Mouse (Mus musculus) neural tube, embryonic 11.5 days (tissue): ENCODE data around the gene Pemt. TPM values are rescaled to one million over a fixed set of nuclear protein-coding genes. Genes with fewer than 3 reads are reported as not detected.
A peak's percentile ranks its signal among the peaks of the same experiment; 100 is the strongest.

Experiments
- ATAC-seq: fragments of 200-750 bp; cut with Nextera tagmentation; 2 replicates; pipeline ENCODE4 v1.8.0; 2017; ENCODE audit warnings: moderate number of reproducible peaks, mild to moderate bottlenecking, moderate TSS enrichment, moderate library complexity; ENCODE audit not compliant: insufficient read depth, low FRiP score, low TSS enrichment
- DNase-seq: peaks from one replicate; pipeline ENCODE4 v3.0.0-alpha.2; 2015; ENCODE audit warnings: low spot score
- H3K27ac ChIP-seq: fragments of 300-500 bp; sonication (generic); 2 replicates; pipeline ENCODE4 v1.5.1; 2014; ENCODE audit warnings: low read depth, mild to moderate bottlenecking, low read length
- H3K27me3 ChIP-seq: fragments of 300-500 bp; sonication (generic); 2 replicates; pipeline ENCODE4 v1.6.1; 2014; ENCODE audit warnings: mild to moderate bottlenecking, low read length, mixed read lengths; ENCODE audit not compliant: control insufficient read depth, insufficient read depth
- H3K36me3 ChIP-seq: fragments of 300-500 bp; sonication (generic); 2 replicates; pipeline ENCODE4 v1.6.1; 2014; ENCODE audit warnings: mild to moderate bottlenecking, low read length, moderate library complexity, mixed read lengths; ENCODE audit not compliant: control insufficient read depth, insufficient read depth
- H3K4me1 ChIP-seq: fragments of 300-500 bp; sonication (generic); 2 replicates; pipeline ENCODE4 v1.6.1; 2014; ENCODE audit warnings: low read length, mixed read lengths; ENCODE audit not compliant: control insufficient read depth, insufficient read depth
- H3K4me2 ChIP-seq: fragments of 300-500 bp; sonication (generic); 2 replicates; pipeline ENCODE4 v1.6.1; 2014; ENCODE audit warnings: low read depth, mild to moderate bottlenecking, moderate library complexity
- H3K4me3 ChIP-seq: fragments of 300-500 bp; sonication (generic); 2 replicates; pipeline ENCODE4 v1.5.1; 2014; ENCODE audit warnings: low read depth, low read length
- H3K9ac ChIP-seq: fragments of 300-500 bp; sonication (generic); 2 replicates; pipeline ENCODE4 v1.6.1; 2014; ENCODE audit warnings: mild to moderate bottlenecking, low read length
- H3K9me3 ChIP-seq: fragments of 300-500 bp; sonication (generic); 2 replicates; pipeline ENCODE4 v1.6.1; 2016; ENCODE audit warnings: low read length; ENCODE audit not compliant: control insufficient read depth
- WGBS: fragments of 180-500 bp; shearing (Covaris S2); extraction: QIAGEN DNeasy Blood & Tissue Kit; methylation state at CpG from one replicate; pipeline ENCODE4 v1.1.7; 2014; 5-methylcytosine and 5-hydroxymethylcytosine counted together
- polyA plus RNA-seq: library from polyadenylated mRNA; unstranded; fragments of >200 nt; fragmentation: Nextera tagmentation; extraction: Ambion mirVana; gene quantifications from 2 replicates; pipeline ENCODE4 v1.2.1, GENCODE M21; 2014

The Pemt gene
- polyA plus RNA-seq, 1 experiment from 2014 or later, result 7.3 TPM

- H3K27me3 ChIP-seq, result no peaks in the 10 kb centered on the region
- no peaks in the 10 kb centered on the region for H3K9me3 ChIP-seq
- 71% methylated on average over 1 of the region's 1 CpGs for WGBS
- no peak overlapping the region for H3K4me3 ChIP-seq
- ATAC-seq (no peak), DNase-seq (no peak)
- no peak overlapping the region for H3K4me2 ChIP-seq
- no peak overlapping the region for H3K9ac ChIP-seq
- no peaks in the 10 kb centered on the region for H3K4me1 ChIP-seq
- H3K27ac ChIP-seq, result no peak overlapping the region
- H3K36me3 ChIP-seq, result no peaks in the 10 kb centered on the region
Observed at GRCm38 (mm10) chr11:60065267-60065666, 19.0 kb upstream of the Pemt start.

DNA sequence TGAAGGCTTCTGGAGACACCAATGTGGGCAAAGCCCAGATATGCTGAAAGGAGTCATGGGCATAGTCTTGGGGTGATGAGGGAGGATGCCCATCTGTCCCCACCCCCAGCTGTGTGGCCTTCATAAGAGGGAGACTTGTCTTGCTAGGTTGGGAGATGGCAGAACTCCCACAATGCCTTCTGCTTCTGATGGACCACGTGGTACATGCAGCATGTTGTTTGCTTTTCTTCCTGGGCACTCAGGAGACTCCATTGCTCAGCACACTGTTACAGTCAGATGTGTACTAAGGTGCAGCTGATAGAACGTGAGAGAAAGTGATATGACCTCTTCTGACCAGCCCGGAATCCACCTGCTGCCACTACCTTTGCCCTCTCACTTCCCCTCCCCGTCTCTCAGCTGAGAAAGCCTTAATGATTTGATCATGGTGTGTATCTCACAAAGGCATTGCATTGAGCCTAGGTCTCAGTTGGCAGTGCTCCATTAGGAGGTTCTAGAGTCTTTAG, 15.3 kb upstream of the Pemt start:
- no peaks in the 10 kb centered on the region for H3K9me3 ChIP-seq
- whole genome bisulfite sequencing, result 72% methylated on average over 4 of the region's 4 CpGs
- H3K36me3 ChIP-seq, result no peaks in the 10 kb centered on the region
- DNase-seq (no peak), ATAC-seq (no peak)
- H3K4me1 ChIP-seq, result no peaks in the 10 kb centered on the region
- no peaks in the 10 kb centered on the region for H3K27me3 ChIP-seq
- no peak overlapping the region for H3K4me3 ChIP-seq
- H3K9ac ChIP-seq, result no peak overlapping the region
- H3K27ac ChIP-seq, result no peak overlapping the region
- H3K4me2 ChIP-seq, result no peak overlapping the region

DNA sequence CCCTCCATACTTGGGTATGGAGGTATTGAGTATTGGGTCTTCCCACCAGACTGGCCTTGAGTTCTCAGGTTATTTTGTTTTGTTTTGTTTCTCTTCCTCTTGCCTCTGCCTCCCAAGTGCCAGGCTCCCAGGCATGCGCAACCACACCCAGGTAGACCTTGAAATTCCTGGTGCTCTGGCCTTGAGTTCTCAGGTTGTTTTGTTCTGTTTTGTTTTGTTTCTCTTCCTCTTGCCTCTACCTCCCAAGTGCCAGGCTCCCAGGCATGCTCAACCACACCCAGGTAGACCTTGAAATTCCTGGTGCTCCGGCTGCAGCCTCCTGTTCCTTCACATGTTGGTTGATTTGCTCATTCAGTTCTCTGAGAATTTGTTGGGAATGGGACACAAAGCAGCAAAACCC, 13.7 kb upstream of the Pemt start:
- no peak for ATAC-seq
- no peak for DNase-seq
- Histone ChIP-seq H3K27me3 (no peaks in the 10 kb centered on the region), H3K9me3 (no peaks in the 10 kb centered on the region), H3K4me2 (no peak overlapping the region), H3K36me3 (no peaks in the 10 kb centered on the region), H3K9ac (no peak overlapping the region), H3K27ac (no peak overlapping the region), H3K4me3 (no peak overlapping the region), H3K4me1 (no peaks in the 10 kb centered on the region)
- 97% methylated on average over 2 of the region's 2 CpGs for WGBS

- H3K4me1 ChIP-seq, result no peaks in the 10 kb centered on the region
- no peaks in the 10 kb centered on the region for H3K27me3 ChIP-seq
- H3K27ac ChIP-seq, result no peak overlapping the region
- H3K9ac ChIP-seq, result no peak overlapping the region
- ATAC-seq (no peak), DNase-seq (no peak)
- H3K9me3 ChIP-seq, result no peaks in the 10 kb centered on the region
- no peak overlapping the region for H3K4me2 ChIP-seq
- H3K4me3 ChIP-seq, result no peak overlapping the region
- H3K36me3 ChIP-seq, result no peaks in the 10 kb centered on the region
- 83% methylated on average over 10 of the region's 10 CpGs for WGBS
Observed at GRCm38 (mm10) chr11:60058441-60058840, 12.2 kb upstream of the Pemt start.

GRCm38 (mm10) chr11:60057987-60058386, 11.7 kb upstream of the Pemt start:
- Histone ChIP-seq H3K27me3 (no peaks in the 10 kb centered on the region), H3K9ac (no peak overlapping the region), H3K27ac (no peak overlapping the region), H3K9me3 (no peaks in the 10 kb centered on the region), H3K4me3 (no peak overlapping the region), H3K4me2 (no peak overlapping the region), H3K4me1 (no peaks in the 10 kb centered on the region), H3K36me3 (no peaks in the 10 kb centered on the region)
- DNase-seq (no peak), ATAC-seq (no peak)
- WGBS, result 70% methylated on average over 2 of the region's 2 CpGs

- H3K4me1 ChIP-seq, result no peaks in the 10 kb centered on the region
- ATAC-seq, result no peak
- WGBS, result 82% methylated on average over 6 of the region's 6 CpGs
Observed at GRCm38 (mm10) chr11:60056520-60056919, 10.2 kb upstream of the Pemt start.

GRCm38 (mm10) chr11:60048841-60049240, 2.6 kb upstream of the Pemt start:
- no peak overlapping the region for H3K27ac ChIP-seq
- no peak overlapping the region for H3K9ac ChIP-seq
- DNase-seq, result no peak
- whole genome bisulfite sequencing, result 89% methylated on average over 2 of the region's 2 CpGs
- no peak for ATAC-seq
- H3K9me3 ChIP-seq, result no peaks in the 10 kb centered on the region
- no peaks in the 10 kb centered on the region for H3K27me3 ChIP-seq
- no peaks in the 10 kb centered on the region for H3K36me3 ChIP-seq
- no peaks in the 10 kb centered on the region for H3K4me1 ChIP-seq
- no peak overlapping the region for H3K4me2 ChIP-seq
- H3K4me3 ChIP-seq, result no peak overlapping the region

More at GRCm38 (mm10) chr11:60056520-60056919, 10.2 kb upstream of the Pemt start:
- H3K9me3 ChIP-seq, result no peaks in the 10 kb centered on the region
- H3K4me3 ChIP-seq, result no peak overlapping the region
- H3K9ac ChIP-seq, result no peak overlapping the region
- no peaks in the 10 kb centered on the region for H3K27me3 ChIP-seq
- H3K27ac ChIP-seq, result no peak overlapping the region
- no peak overlapping the region for H3K4me2 ChIP-seq
- no peak for DNase-seq
- H3K36me3 ChIP-seq, result no peaks in the 10 kb centered on the region

- H3K4me1 ChIP-seq, result no peaks in the 10 kb centered on the region
- no peaks in the 10 kb centered on the region for H3K36me3 ChIP-seq
- 14% methylated on average over 3 of the region's 3 CpGs for WGBS
- H3K4me3 ChIP-seq, result peak overlapping the region; percentile 47
- H3K27me3 ChIP-seq, result no peaks in the 10 kb centered on the region
- DNase-seq (peak; percentile 19), ATAC-seq (peak; percentile 32; the same call in 1 of the 2 replicates)
- H3K4me2 ChIP-seq, result peak overlapping the region; percentile 41
- H3K27ac ChIP-seq, result no peak overlapping the region
- 0 out of 2 replicates have a peak overlapping the region, but pooled peaks have one; percentile 58 for H3K9ac ChIP-seq
- no peaks in the 10 kb centered on the region for H3K9me3 ChIP-seq
Observed at GRCm38 (mm10) chr11:60045676-60046057, 622 bp downstream of the Pemt start.

GRCm38 (mm10) chr11:60044777-60045176, 1.5 kb downstream of the Pemt start:
- H3K27ac ChIP-seq, result no peak overlapping the region
- DNase-seq (no peak), ATAC-seq (no peak)
- no peaks in the 10 kb centered on the region for H3K4me1 ChIP-seq
- 96% methylated on average over 1 of the region's 1 CpGs for WGBS
- H3K9me3 ChIP-seq, result no peaks in the 10 kb centered on the region
- no peak overlapping the region for H3K4me3 ChIP-seq
- no peaks in the 10 kb centered on the region for H3K27me3 ChIP-seq
- no peak overlapping the region for H3K4me2 ChIP-seq
- H3K36me3 ChIP-seq, result no peaks in the 10 kb centered on the region
- no peak overlapping the region for H3K9ac ChIP-seq
